Mouse (Mus musculus): ENCODE data around the gene Rhox4b.
"Not testable (repeated sequence)": the region's sequence is repeated elsewhere in the genome, so short reads cannot be mapped to it uniquely, and the experiment has no call there.

Gene Rhox4b

GRCm38 (mm10) chrX:37432194-37432593, at the start of gene Rhox4b:
Rhox4b (plus strand) TSS chrX:37432494.
- not testable (repeated sequence) for DNase-seq (ENCODE audit: low spot score)

GRCm38 (mm10) chrX:37390548-37390947, 41.7 kb upstream of the Rhox4b start, which contains the start of gene Rhox4a2:
Rhox4a2 (plus strand) TSS chrX:37390848.
- DNase-seq (ENCODE audit: low spot score) = not testable (repeated sequence)

GRCm38 (mm10) chrX:37411767-37412166, 20.5 kb upstream of the Rhox4b start, which contains the start of gene Rhox2b:
Rhox2b (plus strand) TSS chrX:37412067.
- not testable (repeated sequence) for DNase-seq (ENCODE audit: low spot score)

- DNase-seq (ENCODE audit: low spot score) = not testable (repeated sequence)
Measured at GRCm38 (mm10) chrX:37453380-37453779, 21.1 kb downstream of the Rhox4b start, which contains the start of gene Rhox2c. Rhox2c (plus strand) TSS chrX:37453680.

- DNase-seq (ENCODE audit: low spot score) = not testable (repeated sequence)
Measured at GRCm38 (mm10) chrX:37458285-37458684, 26.0 kb downstream of the Rhox4b start, which contains the start of gene Rhox3c. Rhox3c (plus strand) TSS chrX:37458585.

- not testable (repeated sequence) for DNase-seq (ENCODE audit: low spot score)
Measured at GRCm38 (mm10) chrX:37480037-37480436, 47.7 kb downstream of the Rhox4b start, which contains the start of gene Rhox4c. Rhox4c (plus strand) TSS chrX:37480337.
